Mouse (Mus musculus) megakaryocyte, embryonic 14.5 days (primary cell): ENCODE results near the gene March6. TPM values are rescaled to one million over a fixed set of nuclear protein-coding genes. Genes with fewer than 3 reads are reported as not detected.

Source experiments
- H3K27me3 ChIP-seq: replicated peaks from 2 replicates; pipeline ENCODE3; 2012; ENCODE audit warnings: inconsistent platforms
- H3K36me3 ChIP-seq: replicated peaks from 2 replicates; pipeline ENCODE3; 2012; ENCODE audit warnings: low read length, inconsistent platforms, mixed read lengths
- H3K4me1 ChIP-seq: 2 replicates; pipeline ENCODE4 v1.6.1; 2012; ENCODE audit warnings: inconsistent platforms
- H3K4me3 ChIP-seq: replicated peaks from 2 replicates; pipeline ENCODE3; 2012; ENCODE audit warnings: moderate library complexity, mild to moderate bottlenecking, inconsistent platforms
- H3K9me3 ChIP-seq: 2 replicates; pipeline ENCODE4 v1.6.1; 2012; ENCODE audit warnings: inconsistent platforms
- FLI1 ChIP-seq: IDR thresholded peaks from 2 replicates; pipeline ENCODE4 v1.6.1; 2012; ENCODE audit warnings: low read length, inconsistent platforms, mixed read lengths
- GATA1 ChIP-seq: IDR thresholded peaks from 3 replicates; pipeline ENCODE4 v1.6.1; 2012; ENCODE audit warnings: mixed read lengths, low read length, inconsistent platforms, borderline replicate concordance
- polyA plus RNA-seq: library from polyadenylated mRNA; stranded (reverse); fragments of >175 nt; gene quantifications from 2 replicates; pipeline ENCODE4 v1.2.3, GENCODE M21; 2012; ENCODE audit warnings: low replicate concordance; ENCODE audit not compliant: insufficient read depth

Gene March6
- polyA plus RNA-seq, 1 experiment = 18.8 TPM

- TF ChIP-seq GATA1 (no peak), FLI1 (no peak)
- Histone ChIP-seq H3K27me3 (no peaks in the 10 kb centered on the region), H3K4me3 (no peak overlapping the region), H3K9me3 (no peaks in the 10 kb centered on the region), H3K4me1 (0 out of 2 replicates have a peak, but pooled peaks cover 6% of the 10 kb centered on the region), H3K36me3 (peaks cover 90% of the 10 kb centered on the region)
These were observed 36.5 kb downstream of the March6 start for GRCm38 (mm10) chr15:31494310-31494709.

- Histone ChIP-seq H3K4me1 (no peaks in the 10 kb centered on the region), H3K36me3 (peaks cover 88% of the 10 kb centered on the region), H3K9me3 (no peaks in the 10 kb centered on the region), H3K27me3 (no peaks in the 10 kb centered on the region), H3K4me3 (no peak overlapping the region)
- no peak for TF ChIP-seq FLI1
- TF ChIP-seq GATA1 = no peak
These were observed 43.4 kb downstream of the March6 start for GRCm38 (mm10) chr15:31487407-31487806.

GRCm38 (mm10) chr15:31476678-31477077, 54.2 kb downstream of the March6 start:
- TF ChIP-seq FLI1 (no peak), GATA1 (no peak)
- H3K9me3 ChIP-seq = no peaks in the 10 kb centered on the region
- peaks cover 86% of the 10 kb centered on the region for H3K36me3 ChIP-seq
- H3K27me3 ChIP-seq = no peaks in the 10 kb centered on the region
- H3K4me1 ChIP-seq = peaks cover 20% of the 10 kb centered on the region
- no peak overlapping the region for H3K4me3 ChIP-seq

- TF ChIP-seq GATA1 (no peak), FLI1 (no peak)
- Histone ChIP-seq H3K36me3 (peaks cover 85% of the 10 kb centered on the region), H3K9me3 (no peaks in the 10 kb centered on the region), H3K4me1 (peaks cover 33% of the 10 kb centered on the region), H3K27me3 (no peaks in the 10 kb centered on the region), H3K4me3 (no peak overlapping the region)
These were observed 57.9 kb downstream of the March6 start for GRCm38 (mm10) chr15:31472645-31473574.

- H3K4me1 ChIP-seq = peaks cover 38% of the 10 kb centered on the region
- TF ChIP-seq FLI1 (no peak), GATA1 (no peak)
- H3K27me3 ChIP-seq = no peaks in the 10 kb centered on the region
- H3K9me3 ChIP-seq = no peaks in the 10 kb centered on the region
- H3K36me3 ChIP-seq = peaks cover 87% of the 10 kb centered on the region
- no peak overlapping the region for H3K4me3 ChIP-seq
These were observed 59.3 kb downstream of the March6 start for GRCm38 (mm10) chr15:31471529-31471928.

GRCm38 (mm10) chr15:31469497-31469896, 61.4 kb downstream of the March6 start:
- Histone ChIP-seq H3K36me3 (peaks cover 91% of the 10 kb centered on the region), H3K4me3 (no peak overlapping the region), H3K4me1 (peaks cover 38% of the 10 kb centered on the region), H3K9me3 (no peaks in the 10 kb centered on the region), H3K27me3 (no peaks in the 10 kb centered on the region)
- TF ChIP-seq GATA1 = no peak
- TF ChIP-seq FLI1 = no peak

GRCm38 (mm10) chr15:31468806-31469205, 62.0 kb downstream of the March6 start:
- Histone ChIP-seq H3K9me3 (no peaks in the 10 kb centered on the region), H3K27me3 (no peaks in the 10 kb centered on the region), H3K4me1 (peaks cover 32% of the 10 kb centered on the region), H3K4me3 (no peak overlapping the region), H3K36me3 (peaks cover 92% of the 10 kb centered on the region)
- no peak for TF ChIP-seq FLI1

GRCm38 (mm10) chr15:31466749-31467148, 64.1 kb downstream of the March6 start:
- H3K9me3 ChIP-seq = no peaks in the 10 kb centered on the region
- TF ChIP-seq GATA1 (no peak), FLI1 (no peak)
- no peak overlapping the region for H3K4me3 ChIP-seq
- peaks cover 22% of the 10 kb centered on the region for H3K4me1 ChIP-seq
- peaks cover 100% of the 10 kb centered on the region for H3K36me3 ChIP-seq
- no peaks in the 10 kb centered on the region for H3K27me3 ChIP-seq

- TF ChIP-seq FLI1 (no peak), GATA1 (no peak)
- H3K4me1 ChIP-seq = peaks cover 25% of the 10 kb centered on the region
- no peak overlapping the region for H3K4me3 ChIP-seq
These were observed 64.6 kb downstream of the March6 start for GRCm38 (mm10) chr15:31466295-31466694.

GRCm38 (mm10) chr15:31465806-31466205, 65.0 kb downstream of the March6 start:
- peaks cover 30% of the 10 kb centered on the region for H3K4me1 ChIP-seq
- no peak overlapping the region for H3K4me3 ChIP-seq
- no peaks in the 10 kb centered on the region for H3K9me3 ChIP-seq
- TF ChIP-seq FLI1 = no peak
- TF ChIP-seq GATA1 = no peak
- no peaks in the 10 kb centered on the region for H3K27me3 ChIP-seq
- peaks cover 100% of the 10 kb centered on the region for H3K36me3 ChIP-seq

More at GRCm38 (mm10) chr15:31466295-31466694, 64.6 kb downstream of the March6 start:
- Histone ChIP-seq H3K27me3 (no peaks in the 10 kb centered on the region), H3K36me3 (peaks cover 100% of the 10 kb centered on the region), H3K9me3 (no peaks in the 10 kb centered on the region)
